Mouse (Mus musculus) kidney, adult 11 months (tissue): Measurements from ENCODE around the gene Ric8a.

Source experiments
- DNase-seq: peaks from one replicate; pipeline ENCODE4 v3.0.0; 2022

Ric8a gene

GRCm38 (mm10) chr7:140894611-140895010 is 37.9 kb downstream of the Ric8a start:
- DNase-seq: peak; percentile 49

- no peak for DNase-seq
Observed at GRCm38 (mm10) chr7:140897863-140898262, 41.1 kb downstream of the Ric8a start.

- no peak for DNase-seq
Observed at GRCm38 (mm10) chr7:140899121-140899520, 42.4 kb downstream of the Ric8a start.

GRCm38 (mm10) chr7:140900220-140900619 is 43.5 kb downstream of the Ric8a start, which contains the start of gene Cox8b:
Gene Cox8b (minus strand): TSS chr7:140900446.
- no peak for DNase-seq

GRCm38 (mm10) chr7:140902036-140902875 is 45.5 kb downstream of the Ric8a start:
- DNase-seq: no peak

- peak; percentile 80 for DNase-seq
Observed at GRCm38 (mm10) chr7:140903212-140903611, 46.5 kb downstream of the Ric8a start.

GRCm38 (mm10) chr7:140905642-140906081 is 48.9 kb downstream of the Ric8a start:
- DNase-seq: peak; percentile 63

- no peak for DNase-seq
Observed at GRCm38 (mm10) chr7:140907131-140907530, 50.4 kb downstream of the Ric8a start.

- no peak for DNase-seq
Observed at GRCm38 (mm10) chr7:140907697-140908096, 50.9 kb downstream of the Ric8a start.

- DNase-seq: no peak
Observed at GRCm38 (mm10) chr7:140908181-140908580, 51.4 kb downstream of the Ric8a start.

GRCm38 (mm10) chr7:140908634-140909107 is 51.9 kb downstream of the Ric8a start:
- peak; percentile 90 for DNase-seq

- no peak for DNase-seq
Observed at GRCm38 (mm10) chr7:140912293-140912692, 55.5 kb downstream of the Ric8a start.

- peak; percentile 60 for DNase-seq
Observed at GRCm38 (mm10) chr7:140912846-140913482, 56.2 kb downstream of the Ric8a start.
